Mouse (Mus musculus) MEL (cell line): ENCODE results near the gene Hlcs. TPM values are rescaled to one million over a fixed set of nuclear protein-coding genes. Genes with fewer than 3 reads are reported as not detected.

ENCODE experiments used
- DNase-seq: peaks from one replicate; pipeline ENCODE4 v3.0.0; 2011; ENCODE audit warnings: low read depth, low spot score
- H3K27ac ChIP-seq: 2 replicates; pipeline ENCODE4 v1.5.1; 2012; ENCODE audit warnings: low read depth, mild to moderate bottlenecking, control low read depth, low read length, moderate library complexity; ENCODE audit not compliant: control insufficient read depth
- H3K27me3 ChIP-seq, 2 experiments: fragments of 150-350 bp in 1 of 2; sonication (generic) in 1 of 2; 2 replicates each; pipeline ENCODE4 v1.6.1; 2012; ENCODE audit warnings: low read length in 2 of 2, mild to moderate bottlenecking in 2 of 2, improper control_type of control experiment in 1 of 2, moderate library complexity in 1 of 2; ENCODE audit not compliant: insufficient read depth in 2 of 2, control insufficient read depth in 1 of 2
- H3K36me3 ChIP-seq, 2 experiments: 2 replicates each; pipeline ENCODE4 v1.6.1; 2012 to 2014; ENCODE audit warnings: low read length in 2 of 2, improper control_type of control experiment in 1 of 2, inconsistent platforms in 1 of 2, mild to moderate bottlenecking in 1 of 2; ENCODE audit not compliant: insufficient read depth in 2 of 2, control insufficient read depth in 1 of 2
- H3K4me1 ChIP-seq, 2 experiments: fragments of 150-350 bp in 1 of 2; sonication (generic) in 1 of 2; 2 replicates each; pipeline ENCODE4 v1.6.1; 2012; ENCODE audit warnings: low read length in 2 of 2, improper control_type of control experiment in 1 of 2, mild to moderate bottlenecking in 1 of 2; ENCODE audit not compliant: insufficient read depth in 2 of 2, control insufficient read depth in 1 of 2
- H3K4me3 ChIP-seq, 2 experiments: fragments of 150-350 bp in 1 of 2; sonication (generic) in 1 of 2; 2 replicates each; pipeline ENCODE4 v1.5.1; 2012; ENCODE audit warnings: low read depth in 2 of 2, low read length in 2 of 2, mild to moderate bottlenecking in 2 of 2, moderate library complexity in 2 of 2, control low read depth in 1 of 2, improper control_type of control experiment in 1 of 2; ENCODE audit not compliant: control insufficient read depth in 1 of 2, insufficient read depth in 1 of 2
- H3K79me2 ChIP-seq: 2 replicates; pipeline ENCODE4 v1.6.1; 2012; ENCODE audit warnings: mild to moderate bottlenecking, low read length, moderate library complexity; ENCODE audit not compliant: control insufficient read depth, poor library complexity, insufficient read depth
- H3K9ac ChIP-seq: 2 replicates; pipeline ENCODE4 v1.6.1; 2012; ENCODE audit warnings: low read depth, mild to moderate bottlenecking, control low read depth, low read length, moderate library complexity; ENCODE audit not compliant: control insufficient read depth, poor library complexity, severe bottlenecking
- H3K9me3 ChIP-seq: fragments of 150-350 bp; sonication (generic); replicated peaks from 2 replicates; pipeline ENCODE4 v1.6.1; 2012; ENCODE audit warnings: mild to moderate bottlenecking, low read length, improper control_type of control experiment, moderate library complexity; ENCODE audit not compliant: insufficient read depth
- BHLHE40 ChIP-seq: IDR thresholded peaks from 2 replicates; pipeline ENCODE4 v1.6.1; 2012; ENCODE audit warnings: low read depth, mild to moderate bottlenecking, inconsistent platforms, low read length, improper control_type of control experiment, borderline replicate concordance
- CHD2 ChIP-seq: IDR thresholded peaks from 2 replicates; pipeline ENCODE4 v1.6.1; 2011; ENCODE audit warnings: low read length, improper control_type of control experiment
- ELF1 ChIP-seq: IDR thresholded peaks from 2 replicates; pipeline ENCODE4 v1.6.1; 2014; ENCODE audit warnings: low read depth, mild to moderate bottlenecking, inconsistent platforms, low read length, improper control_type of control experiment, moderate library complexity
- HCFC1 ChIP-seq: IDR thresholded peaks from 2 replicates; pipeline ENCODE4 v1.6.1; 2012; ENCODE audit warnings: low read depth, mild to moderate bottlenecking, inconsistent platforms, low read length, improper control_type of control experiment, moderate library complexity
- JUND ChIP-seq: IDR thresholded peaks from 2 replicates; pipeline ENCODE4 v1.6.1; 2011; ENCODE audit warnings: low read depth, mild to moderate bottlenecking, improper control_type of control experiment, low read length
- MAX ChIP-seq: IDR thresholded peaks from 2 replicates; pipeline ENCODE4 v1.6.1; 2011; ENCODE audit warnings: low read length, improper control_type of control experiment
- MAZ ChIP-seq: IDR thresholded peaks from 2 replicates; pipeline ENCODE4 v1.6.1; 2012; ENCODE audit warnings: low read depth, mild to moderate bottlenecking, inconsistent platforms, low read length, improper control_type of control experiment
- MXI1 ChIP-seq: IDR thresholded peaks from 2 replicates; pipeline ENCODE4 v1.6.1; 2011; ENCODE audit warnings: mild to moderate bottlenecking, low read depth, low read length, improper control_type of control experiment
- NELFE ChIP-seq: IDR thresholded peaks from 2 replicates; pipeline ENCODE4 v1.6.1; 2011; ENCODE audit warnings: low read depth, low read length, improper control_type of control experiment
- NRF1 ChIP-seq: IDR thresholded peaks from 2 replicates; pipeline ENCODE4 v1.6.1; 2014; ENCODE audit warnings: low read depth, mild to moderate bottlenecking, inconsistent platforms, low read length, improper control_type of control experiment, moderate library complexity; ENCODE audit not compliant: poor library complexity, insufficient read depth, severe bottlenecking
- POLR2A ChIP-seq, 2 experiments: IDR thresholded peaks; 2 replicates each; pipeline ENCODE4 v1.6.1; 2011 to 2012; ENCODE audit warnings: low read length in 2 of 2, mild to moderate bottlenecking in 2 of 2, control low read depth in 1 of 2, improper control_type of control experiment in 1 of 2, low read depth in 1 of 2, moderate library complexity in 1 of 2; ENCODE audit not compliant: control insufficient read depth in 1 of 2, insufficient read depth in 1 of 2, poor library complexity in 1 of 2
- POLR2AphosphoS2 ChIP-seq: IDR thresholded peaks from 2 replicates; pipeline ENCODE4 v1.6.1; 2011; ENCODE audit warnings: low read length, improper control_type of control experiment
- POLR2AphosphoS5 ChIP-seq: IDR thresholded peaks from 2 replicates; pipeline ENCODE4 v1.6.1; 2012; ENCODE audit warnings: low read depth, borderline replicate concordance, mild to moderate bottlenecking, inconsistent platforms, low read length, moderate library complexity, mixed read lengths
- RAD21 ChIP-seq: IDR thresholded peaks from 2 replicates; pipeline ENCODE4 v1.6.1; 2011; ENCODE audit warnings: mild to moderate bottlenecking, low read depth, low read length, improper control_type of control experiment
- RCOR1 ChIP-seq: IDR thresholded peaks from 2 replicates; pipeline ENCODE4 v1.6.1; 2012; ENCODE audit warnings: low read depth, mild to moderate bottlenecking, inconsistent platforms, low read length, improper control_type of control experiment
- TBP ChIP-seq: IDR thresholded peaks from 2 replicates; pipeline ENCODE4 v1.8.0; 2011; ENCODE audit warnings: low read depth, low read length, improper control_type of control experiment
- TCF12 ChIP-seq: IDR thresholded peaks from 2 replicates; pipeline ENCODE4 v1.6.1; 2014; ENCODE audit warnings: low read depth, mild to moderate bottlenecking, inconsistent platforms, low read length, improper control_type of control experiment, moderate library complexity
- USF1 ChIP-seq: IDR thresholded peaks from 2 replicates; pipeline ENCODE4 v1.6.1; 2014; ENCODE audit warnings: low read depth, mild to moderate bottlenecking, inconsistent platforms, low read length, improper control_type of control experiment, moderate library complexity
- USF2 ChIP-seq, 2 experiments: IDR thresholded peaks; 2 replicates each; pipeline ENCODE4 v1.6.1; 2011 to 2012; ENCODE audit warnings: improper control_type of control experiment in 2 of 2, low read length in 2 of 2, borderline replicate concordance in 1 of 2, inconsistent platforms in 1 of 2, low read depth in 1 of 2, mild to moderate bottlenecking in 1 of 2; ENCODE audit not compliant: insufficient read depth in 1 of 2
- ZC3H11A ChIP-seq: IDR thresholded peaks from 2 replicates; pipeline ENCODE4 v1.6.1; 2012; ENCODE audit warnings: low read depth, mild to moderate bottlenecking, inconsistent platforms, low read length, improper control_type of control experiment
- ZNF384 ChIP-seq: IDR thresholded peaks from 2 replicates; pipeline ENCODE4 v1.6.1; 2012; ENCODE audit warnings: low read depth, mild to moderate bottlenecking, inconsistent platforms, low read length, improper control_type of control experiment
- polyA plus RNA-seq, 2 experiments: library from polyadenylated mRNA; stranded (reverse) in 1 of 2; unstranded in 1 of 2; fragments of >175 nt in 1 of 2; fragments of >200 nt in 1 of 2; gene quantifications; 2 replicates each; pipeline versions ENCODE4 v1.2.1 to v1.2.4; 2012; ENCODE audit warnings: low replicate concordance in 2 of 2, low read depth in 1 of 2; ENCODE audit not compliant: insufficient read length in 2 of 2, insufficient read depth in 1 of 2, missing spikeins in 1 of 2
- total RNA-seq: library from RNA; depleted of rRNA; stranded (reverse); fragments of 300-350 nt; gene quantifications from 2 replicates; pipeline ENCODE4 v1.2.3, GENCODE M21; 2012

Hlcs gene
- total and polyA plus RNA-seq, 3 experiments: 3.3 to 6.4 TPM; not detected in 1

GRCm38 (mm10) chr16:94082960-94083847, 230.2 kb downstream of the Hlcs start:
- no peak for TF ChIP-seq BHLHE40
- TF ChIP-seq ELF1: no peak
- TF ChIP-seq NELFE: no peak
- no peak for TF ChIP-seq POLR2A (IDR thresholded peaks at IDR 0.05; ENCODE audit: control insufficient read depth in 1 of 2, insufficient read depth in 1 of 2, low read depth in 1 of 2, low read length in 2 of 2, poor library complexity in 1 of 2)
- no peak for TF ChIP-seq POLR2AphosphoS2
- no peak for TF ChIP-seq JUND
- no peak for TF ChIP-seq USF2 (IDR thresholded peaks at IDR 0.05; ENCODE audit: borderline replicate concordance in 1 of 2, insufficient read depth in 1 of 2, low read depth in 1 of 2, low read length in 2 of 2)
- no peak for TF ChIP-seq RCOR1
- TF ChIP-seq ZNF384: no peak
- TF ChIP-seq CHD2: no peak
- no peak for TF ChIP-seq POLR2AphosphoS5
- no peak for TF ChIP-seq ZC3H11A
- no peak for TF ChIP-seq TBP
- TF ChIP-seq MXI1: no peak
- no peak overlapping the region for H3K27ac ChIP-seq
- H3K9me3 ChIP-seq: no peaks in the 10 kb centered on the region
- no peaks in the 10 kb centered on the region for H3K4me1 ChIP-seq
- no peak overlapping the region for H3K9ac ChIP-seq
- no peaks in the 10 kb centered on the region for H3K36me3 ChIP-seq
- no peak overlapping the region for H3K4me3 ChIP-seq
- no peak for DNase-seq
- H3K79me2 ChIP-seq: no peaks in the 10 kb centered on the region
- H3K27me3 ChIP-seq: peaks cover 0 to 1% of the 10 kb centered on the region in 2 experiments; a peak in 2 of 4 replicates

- H3K79me2 ChIP-seq: no peaks in the 10 kb centered on the region
- H3K9me3 ChIP-seq: no peaks in the 10 kb centered on the region
- no peaks in the 10 kb centered on the region for H3K4me1 ChIP-seq
- H3K27me3 ChIP-seq: peaks cover 0 to 1% of the 10 kb centered on the region in 2 experiments; a peak in 2 of 4 replicates
- H3K9ac ChIP-seq: no peak overlapping the region
- DNase-seq: no peak
- no peak overlapping the region for H3K27ac ChIP-seq
- no peaks in the 10 kb centered on the region for H3K36me3 ChIP-seq
- H3K4me3 ChIP-seq: no peak overlapping the region
- TF ChIP-seq RAD21 (no peak), MAZ (no peak), NRF1 (no peak), TCF12 (no peak), HCFC1 (no peak), MXI1 (no peak), RCOR1 (no peak), MAX (no peak), USF1 (no peak)
These were observed 231.2 kb downstream of the Hlcs start for GRCm38 (mm10) chr16:94081996-94082708.
